In the genomic region with DNA sequence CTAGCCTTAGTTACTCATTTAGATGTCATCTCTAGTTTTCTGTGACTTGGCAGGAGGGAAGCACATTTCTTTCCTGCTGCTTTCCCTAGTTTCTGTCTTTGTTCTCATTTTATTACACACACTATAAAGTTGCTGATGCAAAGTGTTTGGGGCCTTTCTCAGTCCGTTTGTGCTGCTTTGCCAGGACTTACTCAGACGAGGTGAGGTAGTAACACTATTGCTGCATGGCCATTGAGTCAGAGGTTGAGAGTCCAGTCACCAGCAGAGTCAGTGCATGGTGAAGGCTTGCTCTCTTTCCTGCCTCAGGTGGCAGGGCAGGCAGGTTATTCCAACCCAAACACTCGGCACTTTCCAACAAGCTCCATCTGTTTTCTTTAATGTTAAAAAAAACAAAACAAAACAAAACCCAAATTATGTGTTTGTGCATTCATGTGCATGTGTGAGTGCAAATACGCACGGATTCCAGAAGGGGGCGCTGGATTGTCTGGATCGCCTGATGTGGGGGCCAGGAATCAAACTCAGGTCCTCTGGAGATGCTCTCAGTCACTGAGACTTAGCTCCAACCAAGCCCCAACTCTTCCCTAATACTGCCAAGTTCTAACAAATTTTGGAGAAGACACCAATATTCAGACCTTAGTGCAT, we compare ENCODE assay signal across 14 mouse cellular contexts. TPM values are rescaled to one million over a fixed set of nuclear protein-coding genes. Genes with fewer than 3 reads are reported as not detected.
DNase-seq lines count a peak whose midpoint lies in the region; ATAC-seq and TF ChIP-seq lines count a peak whose summit lies in the region.
"Had no signal": no experiment of that assay in that cellular context is flagged by ENCODE, and none has a peak within 500 bp of the region (broad histone marks: within the 10 kb centered on the region; RNA-seq: fewer than 3 reads in every experiment).

No protein-coding gene starts in this region.

- no peak for TF ChIP-seq POLR2A in liver, adult 2 months (IDR thresholded peaks at IDR 0.05; ENCODE audit: extremely low read depth, insufficient read depth, low read length)
- no peak for TF ChIP-seq POLR2A in CH12.LX (IDR thresholded peaks at IDR 0.05; ENCODE audit: low read depth, low read length)
- no peak for TF ChIP-seq POLR2A in brain, embryonic 14.5 days (IDR thresholded peaks at IDR 0.05; ENCODE audit: borderline replicate concordance, extremely low read depth, insufficient read depth, insufficient read length, poor library complexity, severe bottlenecking)

- no peaks in the 10 kb centered on the region for H3K36me3 ChIP-seq in forebrain, postnatal 0 days (ENCODE audit: insufficient read depth)
- H3K36me3 ChIP-seq in forebrain, embryonic 11.5 days (ENCODE audit: control insufficient read depth, insufficient read depth, low read length): no peaks in the 10 kb centered on the region
- H3K36me3 ChIP-seq in liver, adult 2 months (ENCODE audit: control insufficient read depth, insufficient read depth, low read length): no peaks in the 10 kb centered on the region
- H3K36me3 ChIP-seq in liver, embryonic 11.5 days (ENCODE audit: control insufficient read depth, insufficient read depth, low read length): no peaks in the 10 kb centered on the region
- H3K36me3 ChIP-seq in CH12.LX (replicated peaks in 1 of 2; ENCODE audit: control insufficient read depth in 1 of 2, insufficient read depth in 1 of 2, low read length in 1 of 2): peaks cover 4 to 36% of the 10 kb centered on the region in 2 experiments
- H3K36me3 ChIP-seq: embryonic facial prominence, embryonic 10.5 days; limb, embryonic 13.5 days had no signal

- TF ChIP-seq EP300 in CH12.LX (IDR thresholded peaks at IDR 0.05; ENCODE audit: low read length): no peak

- H3K27me3 ChIP-seq in forebrain, postnatal 0 days (ENCODE audit: insufficient read depth, low read length): no peaks in the 10 kb centered on the region
- H3K27me3 ChIP-seq in forebrain, embryonic 11.5 days (ENCODE audit: control insufficient read depth, insufficient read depth, low read length): no peaks in the 10 kb centered on the region
- H3K27me3 ChIP-seq in liver, adult 2 months (ENCODE audit: control insufficient read depth, insufficient read depth, low read length): no peaks in the 10 kb centered on the region
- no peaks in the 10 kb centered on the region for H3K27me3 ChIP-seq in liver, embryonic 11.5 days (replicated peaks; ENCODE audit: control insufficient read depth, insufficient read depth, low read length)
- no peaks in the 10 kb centered on the region for H3K27me3 ChIP-seq in CH12.LX (replicated peaks)
- H3K27me3 ChIP-seq: forebrain, embryonic 13.5 days; limb, embryonic 13.5 days had no signal

- peaks cover 5% of the 10 kb centered on the region; the same call in 1 of the 2 replicates for H3K4me1 ChIP-seq in forebrain, postnatal 0 days (ENCODE audit: insufficient read depth)
- H3K4me1 ChIP-seq in forebrain, embryonic 11.5 days (replicated peaks; ENCODE audit: control insufficient read depth, insufficient read depth, low read length): no peaks in the 10 kb centered on the region
- H3K4me1 ChIP-seq in liver, adult 2 months (ENCODE audit: control insufficient read depth, insufficient read depth, low read length): peaks cover 27% of the 10 kb centered on the region
- H3K4me1 ChIP-seq in liver, embryonic 11.5 days (replicated peaks; ENCODE audit: control insufficient read depth, insufficient read depth, low read length): peaks cover 48% of the 10 kb centered on the region
- H3K4me1 ChIP-seq in CH12.LX (ENCODE audit: control insufficient read depth in 1 of 2, insufficient read depth in 2 of 2): peaks cover 32 to 100% of the 10 kb centered on the region in 2 experiments

- no peak overlapping the region for H3K4me3 ChIP-seq in forebrain, postnatal 0 days (ENCODE audit: low read depth, low read length)
- no peak overlapping the region for H3K4me3 ChIP-seq in forebrain, embryonic 11.5 days (ENCODE audit: low read depth, low read length)
- H3K4me3 ChIP-seq in liver, adult 2 months (ENCODE audit: insufficient read depth, low read depth, low read length): no peak overlapping the region
- no peak overlapping the region for H3K4me3 ChIP-seq in liver, embryonic 11.5 days (ENCODE audit: low read depth, low read length)
- no peak overlapping the region for H3K4me3 ChIP-seq in CH12.LX (replicated peaks in 1 of 3; ENCODE audit: low read depth in 2 of 3, low read length in 2 of 3, poor library complexity in 1 of 3)
- H3K4me3 ChIP-seq: embryonic facial prominence, embryonic 10.5 days; forebrain, embryonic 13.5 days; hindbrain, embryonic 10.5 days; limb, embryonic 13.5 days had no signal

- dilution Hi-C loops in CH12.LX (cut with MboI; ENCODE audit: extremely low pct_ligation_motif_present, extremely low pct_unique_long_range_greater_than_20kb, low sequenced_read_pairs): no loop called here

- H3K4me2 ChIP-seq in forebrain, postnatal 0 days (ENCODE audit: low read depth): no peak overlapping the region
- no peak overlapping the region for H3K4me2 ChIP-seq in forebrain, embryonic 11.5 days (ENCODE audit: low read depth, low read length, severe bottlenecking)
- no peak overlapping the region for H3K4me2 ChIP-seq in liver, embryonic 11.5 days
- H3K4me2 ChIP-seq in CH12.LX (ENCODE audit: insufficient read depth, low read depth, poor library complexity, severe bottlenecking): no peak overlapping the region
- H3K4me2 ChIP-seq: forebrain, embryonic 13.5 days; limb, embryonic 13.5 days had no signal

- no peak for DNase-seq in forebrain, postnatal 0 days
- DNase-seq in forebrain, embryonic 11.5 days (ENCODE audit: low spot score): no peak
- DNase-seq in liver, adult 2 months (ENCODE audit: extremely low read depth, low read depth, low spot score): peak; percentile 48
- DNase-seq in liver, embryonic 11.5 days (ENCODE audit: low spot score): no peak
- no peak for DNase-seq in CH12.LX (ENCODE audit: extremely low read depth)
- no peak for DNase-seq in brain, embryonic 14.5 days (ENCODE audit: low read depth)
- DNase-seq in B cell, adult 2 months: no peak
- DNase-seq in layer of hippocampus, postnatal 36 days: no peak
- DNase-seq: cerebellum, postnatal 10 days; gastrocnemius, postnatal 36 days had no signal

- peak; percentile 25 for TF ChIP-seq CTCF in forebrain, postnatal 0 days (IDR thresholded peaks at IDR 0.05; ENCODE audit: low read depth)
- peak; percentile 16; the same call in 1 of the 2 replicates for TF ChIP-seq CTCF in liver, adult 2 months (IDR thresholded peaks at IDR 0.05; ENCODE audit: low read depth, low read length)
- peak; percentile 44 to 50; a peak in 2 of 4 replicates for TF ChIP-seq CTCF in CH12.LX (conservative IDR thresholded peaks at IDR 0.05 in 1 of 2, IDR thresholded peaks at IDR 0.05 in 1 of 2; ENCODE audit: low read depth in 2 of 2, low read length in 2 of 2)
- peak; percentile 21; the same call in 1 of the 2 replicates for TF ChIP-seq CTCF in brain, embryonic 14.5 days (IDR thresholded peaks at IDR 0.05; ENCODE audit: borderline replicate concordance, extremely low read depth, insufficient read depth, insufficient read length)

- in situ Hi-C loops in CH12.LX (cut with MboI; ENCODE audit: low pct_ligation_motif_present, low pct_unique_long_range_greater_than_20kb, low sequenced_read_pairs): no loop called here

- no peak overlapping the region for H3K9ac ChIP-seq in forebrain, postnatal 0 days
- no peak overlapping the region for H3K9ac ChIP-seq in forebrain, embryonic 11.5 days (ENCODE audit: low read length)
- H3K9ac ChIP-seq in liver, adult 2 months (ENCODE audit: low read depth, low read length): no peak overlapping the region
- no peak overlapping the region for H3K9ac ChIP-seq in liver, embryonic 11.5 days (ENCODE audit: low read depth, low read length)
- H3K9ac ChIP-seq in CH12.LX (ENCODE audit: insufficient read depth, low read depth): no peak overlapping the region
- H3K9ac ChIP-seq: forebrain, embryonic 13.5 days; limb, embryonic 13.5 days had no signal

- no peak; the same call in 1 of the 2 replicates for TF ChIP-seq RAD21 in CH12.LX (IDR thresholded peaks at IDR 0.05; ENCODE audit: low read depth, low read length)

- no peak for ATAC-seq in forebrain, postnatal 0 days
- ATAC-seq in forebrain, embryonic 11.5 days (replicated peaks; ENCODE audit: low FRiP score): no peak
- ATAC-seq in liver, embryonic 11.5 days (replicated peaks; ENCODE audit: low FRiP score): no peak
- ATAC-seq: forebrain, embryonic 13.5 days had no signal

- H3K27ac ChIP-seq in forebrain, postnatal 0 days (ENCODE audit: low read depth, low read length): no peak overlapping the region
- no peak overlapping the region for H3K27ac ChIP-seq in forebrain, embryonic 11.5 days (ENCODE audit: low read depth, low read length)
- no peak overlapping the region for H3K27ac ChIP-seq in liver, adult 2 months (replicated peaks; ENCODE audit: insufficient read depth, low read depth, low read length)
- H3K27ac ChIP-seq in liver, embryonic 11.5 days (ENCODE audit: low read depth, low read length): no peak overlapping the region
- H3K27ac ChIP-seq in CH12.LX (ENCODE audit: insufficient read depth, low read depth): no peak overlapping the region
- H3K27ac ChIP-seq: embryonic facial prominence, embryonic 10.5 days; forebrain, embryonic 13.5 days; hindbrain, embryonic 10.5 days; limb, embryonic 13.5 days had no signal

- no peaks in the 10 kb centered on the region for H3K9me3 ChIP-seq in forebrain, postnatal 0 days (ENCODE audit: low read length)
- no peaks in the 10 kb centered on the region for H3K9me3 ChIP-seq in forebrain, embryonic 11.5 days (ENCODE audit: control insufficient read depth, low read length)
- H3K9me3 ChIP-seq in liver, embryonic 11.5 days (ENCODE audit: control insufficient read depth, low read length): no peaks in the 10 kb centered on the region
- no peaks in the 10 kb centered on the region for H3K9me3 ChIP-seq in CH12.LX (replicated peaks; ENCODE audit: low read length)
- H3K9me3 ChIP-seq: embryonic facial prominence, embryonic 10.5 days; forebrain, embryonic 13.5 days; hindbrain, embryonic 10.5 days; limb, embryonic 13.5 days had no signal

- H3K79me2 ChIP-seq in liver, adult 2 months (ENCODE audit: control insufficient read depth, insufficient read depth, low read length): peaks cover 66% of the 10 kb centered on the region
- H3K79me2 ChIP-seq in CH12.LX (replicated peaks; ENCODE audit: control insufficient read depth, extremely low read depth, insufficient read depth, poor library complexity, severe bottlenecking): peaks cover 94% of the 10 kb centered on the region

- WGBS in forebrain, postnatal 0 days: 59% methylated on average over 7 of the region's 7 CpGs
- 74% methylated on average over 7 of the region's 7 CpGs for WGBS in forebrain, embryonic 11.5 days
- WGBS in liver, adult 2 months: 54% methylated on average over 7 of the region's 7 CpGs
- 64% methylated on average over 7 of the region's 7 CpGs for WGBS in liver, embryonic 11.5 days

RNA-seq across cellular contexts. Expression of a gene that starts 16.7 kb away (rescaled TPM):
- total RNA-seq in forebrain, postnatal 0 days (2014; rRNA removed): 68.8 and 101 TPM in 2 replicates
- 10.5 and 13.5 TPM in 2 replicates for polyA plus RNA-seq in forebrain, postnatal 0 days (2015; fragmentation: Nextera tagmentation; extraction: Ambion mirVana)
- 12.0 and 13.5 TPM in 2 replicates for polyA plus RNA-seq in forebrain, embryonic 11.5 days (2014; fragmentation: Nextera tagmentation; extraction: Ambion mirVana)
- total RNA-seq in liver, adult 2 months (2014; rRNA removed): 12.2 and 12.6 TPM in 2 replicates
- 10.9 and 13.6 TPM in 2 replicates for polyA plus RNA-seq in liver, adult 2 months (2012; rRNA removed)
- 9.0 TPM in 2 replicates for polyA plus RNA-seq in liver, embryonic 11.5 days (2014; fragmentation: Nextera tagmentation; extraction: Ambion mirVana)
- total RNA-seq in CH12.LX (2012; rRNA removed): 32.4 and 36.1 TPM in 2 replicates
- total RNA-seq in CH12.LX (2014; rRNA removed): 39.2 and 40.4 TPM in 2 replicates
- polyA plus RNA-seq in CH12.LX (2012; ENCODE audit: insufficient read length, low read depth): 42.9 and 53.7 TPM in 2 replicates
- 51.7 and 57.3 TPM in 2 replicates for polyA plus RNA-seq in brain, embryonic 14.5 days (2012; rRNA removed)
- 10 to 100 TPM; 82.8 to 88.3 TPM for total RNA-seq in layer of hippocampus, postnatal 36 days (2021)

RNA-seq across cellular contexts. Expression of a gene that starts 59.8 kb away (rescaled TPM):
- 72.2 and 82.0 TPM in 2 replicates for total RNA-seq in forebrain, postnatal 0 days (2014; rRNA removed)
- polyA plus RNA-seq in forebrain, postnatal 0 days (2015; fragmentation: Nextera tagmentation; extraction: Ambion mirVana): 48.2 and 55.0 TPM in 2 replicates
- polyA plus RNA-seq in forebrain, embryonic 11.5 days (2014; fragmentation: Nextera tagmentation; extraction: Ambion mirVana): 51.3 and 59.6 TPM in 2 replicates
- total RNA-seq in liver, adult 2 months (2014; rRNA removed): 33.1 and 33.9 TPM in 2 replicates
- polyA plus RNA-seq in liver, adult 2 months (2012; rRNA removed): 18.8 and 19.4 TPM in 2 replicates
- polyA plus RNA-seq in liver, embryonic 11.5 days (2014; fragmentation: Nextera tagmentation; extraction: Ambion mirVana): 37.3 and 39.3 TPM in 2 replicates
- 46.9 and 47.8 TPM in 2 replicates for total RNA-seq in CH12.LX (2012; rRNA removed)
- total RNA-seq in CH12.LX (2014; rRNA removed): 74.4 and 75.5 TPM in 2 replicates
- polyA plus RNA-seq in CH12.LX (2012; ENCODE audit: insufficient read length, low read depth): 40.0 and 43.5 TPM in 2 replicates
- 72.5 and 83.3 TPM in 2 replicates for polyA plus RNA-seq in brain, embryonic 14.5 days (2012; rRNA removed)
- total RNA-seq in layer of hippocampus, postnatal 36 days (2021): 10 to 100 TPM; 34.8 to 35.3 TPM
